Mouse (Mus musculus) right cerebral cortex, postnatal 36 days (tissue): ENCODE measurements at regions not wholly inside any gene's neighbourhood (a gene's known extent, or its start where the extent isn't known, plus 50 kb on each side); places are given as distances from the start of the nearest gene placed in this dataset.

Experiments used
- DNase-seq, 2 experiments: peaks; one replicate each; pipeline ENCODE4 v3.0.0; 2022; ENCODE audit warnings: low spot score in 2 of 2, mixed read lengths in 1 of 2

- DNase-seq = no peak
Measured at GRCm38 (mm10) chr11:110889354-110890151, 78.3 kb upstream of the Kcnj16 start.

- DNase-seq = no peak
Measured at GRCm38 (mm10) chr11:110890411-110890810, 77.4 kb upstream of the Kcnj16 start.

DNA sequence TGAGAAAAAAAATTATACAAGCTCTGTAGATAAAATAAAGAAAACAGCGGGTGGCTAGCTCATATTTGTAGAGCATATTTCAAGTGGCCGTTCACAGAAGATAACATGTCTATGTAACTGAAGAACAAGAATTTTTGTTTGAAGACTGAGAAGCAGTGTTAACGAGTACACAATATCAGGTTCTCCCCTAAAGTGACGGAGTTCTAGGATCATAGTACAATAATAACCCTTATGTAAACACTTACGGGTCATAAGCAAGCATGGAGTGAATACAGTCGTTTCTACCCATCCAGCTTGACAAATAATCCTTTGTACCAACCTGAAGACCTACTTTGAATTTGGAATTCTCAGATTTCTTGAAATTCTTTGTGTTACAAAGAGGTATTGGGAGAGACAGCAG is 64.9 kb upstream of the Kcnj16 start:
- no peak for DNase-seq
